Mouse (Mus musculus): ENCODE results near the gene Mat1a. TPM values are rescaled to one million over a fixed set of nuclear protein-coding genes. Genes with fewer than 3 reads are reported as not detected.

The Mat1a gene
- 3.5 and 6.7 TPM in 2 replicates for polyA plus RNA-seq (2015; fragmentation: Nextera tagmentation; extraction: Ambion mirVana)

- Histone ChIP-seq H3K4me1 (replicated peaks) (no peaks in the 10 kb centered on the region), H3K27ac (no peak within 1 kb of the TSS)
- 64% methylated on average over 10 of the region's 10 CpGs for WGBS
These were observed at the start of gene Mat1a for GRCm38 (mm10) chr14:41104853-41105444. Gene Mat1a, plus strand, starts transcription at chr14:41105035.

GRCm38 (mm10) chr14:41065168-41065567 lies 39.7 kb upstream of the Mat1a start:
- H3K9me3 ChIP-seq = no peaks in the 10 kb centered on the region
- ATAC-seq = 0 out of 2 replicates have a peak, but pooled peaks have one; percentile 12
- no peaks in the 10 kb centered on the region for H3K36me3 ChIP-seq
- no peak overlapping the region for H3K4me3 ChIP-seq (replicated peaks)
- no peak overlapping the region for H3K4me2 ChIP-seq (replicated peaks)
- WGBS = 43% methylated on average over 2 of the region's 2 CpGs
- H3K9ac ChIP-seq = no peak overlapping the region
- H3K4me1 ChIP-seq (replicated peaks) = no peaks in the 10 kb centered on the region
- no peak overlapping the region for H3K27ac ChIP-seq
- H3K27me3 ChIP-seq (replicated peaks) = no peaks in the 10 kb centered on the region

More at GRCm38 (mm10) chr14:41104853-41105444, at the start of gene Mat1a:
- no peaks in the 10 kb centered on the region for H3K9me3 ChIP-seq
- no peak within 1 kb of the TSS for H3K4me2 ChIP-seq (replicated peaks)
- H3K9ac ChIP-seq = no peak within 1 kb of the TSS
- H3K36me3 ChIP-seq = no peaks in the 10 kb centered on the region
- no peaks in the 10 kb centered on the region for H3K27me3 ChIP-seq (replicated peaks)
- no peak within 1 kb of the TSS for H3K4me3 ChIP-seq (replicated peaks)
- ATAC-seq = peak; percentile 77

GRCm38 (mm10) chr14:41066416-41066815 lies 38.4 kb upstream of the Mat1a start:
- H3K4me1 ChIP-seq (replicated peaks) = no peaks in the 10 kb centered on the region
- no peaks in the 10 kb centered on the region for H3K27me3 ChIP-seq (replicated peaks)
- H3K9ac ChIP-seq = no peak overlapping the region
- H3K4me3 ChIP-seq (replicated peaks) = no peak overlapping the region
- 12% methylated on average over 1 of the region's 1 CpGs for WGBS
- ATAC-seq = no peak
- no peak overlapping the region for H3K4me2 ChIP-seq (replicated peaks)
- H3K27ac ChIP-seq = no peak overlapping the region
- no peaks in the 10 kb centered on the region for H3K36me3 ChIP-seq
- H3K9me3 ChIP-seq = no peaks in the 10 kb centered on the region

- Histone ChIP-seq H3K9ac (no peak within 1 kb of the TSS), H3K4me3 (replicated peaks) (no peak within 1 kb of the TSS), H3K27ac (no peak within 1 kb of the TSS), H3K4me2 (replicated peaks) (no peak within 1 kb of the TSS), H3K36me3 (no peaks in the 10 kb centered on the region), H3K9me3 (no peaks in the 10 kb centered on the region), H3K4me1 (replicated peaks) (no peaks in the 10 kb centered on the region), H3K27me3 (replicated peaks) (no peaks in the 10 kb centered on the region)
- no peak for ATAC-seq
These were observed 35.7 kb upstream of the Mat1a start, which contains the start of gene Dydc2 for GRCm38 (mm10) chr14:41069108-41069507. Gene Dydc2, minus strand, starts transcription at chr14:41069208.

- Histone ChIP-seq H3K27me3 (replicated peaks) (no peaks in the 10 kb centered on the region), H3K9me3 (no peaks in the 10 kb centered on the region), H3K9ac (no peak overlapping the region), H3K4me1 (replicated peaks) (no peaks in the 10 kb centered on the region), H3K4me2 (replicated peaks) (no peak overlapping the region), H3K27ac (no peak overlapping the region), H3K4me3 (replicated peaks) (no peak overlapping the region), H3K36me3 (no peaks in the 10 kb centered on the region)
- 78% methylated on average over 3 of the region's 3 CpGs for WGBS
- no peak for ATAC-seq
These were observed 34.5 kb upstream of the Mat1a start for GRCm38 (mm10) chr14:41070343-41070742.

- 11% methylated on average over 23 of the region's 23 CpGs for WGBS
- no peak within 1 kb of the TSS for H3K27ac ChIP-seq
- ATAC-seq = peak; percentile 85
- H3K27me3 ChIP-seq (replicated peaks) = no peaks in the 10 kb centered on the region
- H3K36me3 ChIP-seq = no peaks in the 10 kb centered on the region
- H3K4me3 ChIP-seq (replicated peaks) = peak within 1 kb of the TSS; percentile 29
- H3K4me1 ChIP-seq (replicated peaks) = no peaks in the 10 kb centered on the region
- H3K9ac ChIP-seq = no peak within 1 kb of the TSS
- no peaks in the 10 kb centered on the region for H3K9me3 ChIP-seq
- H3K4me2 ChIP-seq (replicated peaks) = peak within 1 kb of the TSS; percentile 75
These were observed 32.4 kb upstream of the Mat1a start, which contains the start of gene Dydc1 for GRCm38 (mm10) chr14:41072229-41072943. Gene Dydc1, plus strand, starts transcription at chr14:41072911.

- Histone ChIP-seq H3K9ac (no peak overlapping the region), H3K9me3 (no peaks in the 10 kb centered on the region), H3K36me3 (no peaks in the 10 kb centered on the region), H3K4me1 (replicated peaks) (no peaks in the 10 kb centered on the region), H3K4me2 (replicated peaks) (peak overlapping the region; percentile 75), H3K27ac (no peak overlapping the region), H3K27me3 (replicated peaks) (no peaks in the 10 kb centered on the region), H3K4me3 (replicated peaks) (peak overlapping the region; percentile 29)
- ATAC-seq = no peak; the same call in 1 of the 2 replicates
- 3% methylated on average over 8 of the region's 8 CpGs for WGBS
These were observed 31.9 kb upstream of the Mat1a start for GRCm38 (mm10) chr14:41072944-41073275.

- no peaks in the 10 kb centered on the region for H3K9me3 ChIP-seq
- WGBS = 90% methylated on average over 2 of the region's 2 CpGs
- H3K4me2 ChIP-seq (replicated peaks) = no peak overlapping the region
- no peaks in the 10 kb centered on the region for H3K27me3 ChIP-seq (replicated peaks)
- no peak overlapping the region for H3K9ac ChIP-seq
- H3K4me3 ChIP-seq (replicated peaks) = no peak overlapping the region
- H3K27ac ChIP-seq = no peak overlapping the region
- no peak for ATAC-seq
- no peaks in the 10 kb centered on the region for H3K4me1 ChIP-seq (replicated peaks)
- no peaks in the 10 kb centered on the region for H3K36me3 ChIP-seq
These were observed 22.4 kb upstream of the Mat1a start for GRCm38 (mm10) chr14:41082408-41082807.

GRCm38 (mm10) chr14:41087509-41087908 lies 17.3 kb upstream of the Mat1a start:
- Histone ChIP-seq H3K27ac (no peak overlapping the region), H3K9me3 (no peaks in the 10 kb centered on the region)

GRCm38 (mm10) chr14:41090777-41091176 lies 14.1 kb upstream of the Mat1a start:
- Histone ChIP-seq H3K27ac (no peak overlapping the region), H3K27me3 (replicated peaks) (no peaks in the 10 kb centered on the region), H3K9ac (no peak overlapping the region), H3K4me2 (replicated peaks) (no peak overlapping the region), H3K9me3 (no peaks in the 10 kb centered on the region), H3K4me1 (replicated peaks) (no peaks in the 10 kb centered on the region), H3K4me3 (replicated peaks) (no peak overlapping the region), H3K36me3 (no peaks in the 10 kb centered on the region)
- 52% methylated on average over 8 of the region's 8 CpGs for WGBS
- no peak for ATAC-seq

More at GRCm38 (mm10) chr14:41087509-41087908, 17.3 kb upstream of the Mat1a start:
- Histone ChIP-seq H3K36me3 (no peaks in the 10 kb centered on the region), H3K4me1 (replicated peaks) (no peaks in the 10 kb centered on the region), H3K4me3 (replicated peaks) (no peak overlapping the region), H3K27me3 (replicated peaks) (no peaks in the 10 kb centered on the region), H3K9ac (no peak overlapping the region), H3K4me2 (replicated peaks) (no peak overlapping the region)
- ATAC-seq = no peak
- WGBS = 92% methylated on average over 1 of the region's 1 CpGs

- Histone ChIP-seq H3K4me1 (replicated peaks) (no peaks in the 10 kb centered on the region), H3K9me3 (no peaks in the 10 kb centered on the region), H3K27ac (no peak overlapping the region), H3K36me3 (no peaks in the 10 kb centered on the region), H3K4me2 (replicated peaks) (no peak overlapping the region), H3K27me3 (replicated peaks) (no peaks in the 10 kb centered on the region), H3K4me3 (replicated peaks) (no peak overlapping the region), H3K9ac (no peak overlapping the region)
- 63% methylated on average over 1 of the region's 1 CpGs for WGBS
- no peak for ATAC-seq
These were observed 10.7 kb upstream of the Mat1a start for GRCm38 (mm10) chr14:41094114-41094513.

- Histone ChIP-seq H3K27me3 (replicated peaks) (no peaks in the 10 kb centered on the region), H3K27ac (no peak overlapping the region), H3K4me2 (replicated peaks) (no peak overlapping the region), H3K4me3 (replicated peaks) (no peak overlapping the region), H3K36me3 (no peaks in the 10 kb centered on the region), H3K9ac (no peak overlapping the region), H3K9me3 (no peaks in the 10 kb centered on the region), H3K4me1 (replicated peaks) (no peaks in the 10 kb centered on the region)
- 78% methylated on average over 3 of the region's 3 CpGs for WGBS
- no peak for ATAC-seq
These were observed 8.5 kb upstream of the Mat1a start for GRCm38 (mm10) chr14:41096296-41096860.

Measured in intestine, embryonic 15.5 days (tissue).